Mouse (Mus musculus) ES-E14 (cell line): Measurements from ENCODE around the gene Chst7. TPM values are rescaled to one million over a fixed set of nuclear protein-coding genes. Genes with fewer than 3 reads are reported as not detected.

Experiments used
- DNase-seq: peaks from one replicate; pipeline ENCODE4 v3.0.0-alpha.2; 2013; ENCODE audit warnings: low read depth, low spot score
- H3K27ac ChIP-seq: 2 replicates; pipeline ENCODE4 v1.5.1; 2012; ENCODE audit warnings: low read depth, mild to moderate bottlenecking, low read length, moderate library complexity, mixed read lengths; ENCODE audit not compliant: poor library complexity, insufficient read depth, severe bottlenecking
- H3K36me3 ChIP-seq: 2 replicates; pipeline ENCODE4 v1.6.1; 2012; ENCODE audit warnings: mild to moderate bottlenecking, low read length, moderate library complexity, mixed read lengths; ENCODE audit not compliant: control insufficient read depth, poor library complexity, insufficient read depth, severe bottlenecking
- H3K4me1 ChIP-seq, 2 experiments: fragments of 150-350 bp in 1 of 2; sonication (generic) in 1 of 2; 2 replicates each; pipeline ENCODE4 v1.6.1; 2012; ENCODE audit warnings: low read length in 2 of 2, mild to moderate bottlenecking in 1 of 2, mixed read lengths in 1 of 2; ENCODE audit not compliant: control insufficient read depth in 2 of 2, insufficient read depth in 2 of 2, poor library complexity in 1 of 2
- H3K4me3 ChIP-seq, 2 experiments: fragments of 150-350 bp in 1 of 2; sonication (generic) in 1 of 2; 2 replicates each; pipeline ENCODE4 v1.5.1; 2012; ENCODE audit warnings: low read length in 2 of 2, low read depth in 1 of 2, mild to moderate bottlenecking in 1 of 2, mixed read lengths in 1 of 2; ENCODE audit not compliant: insufficient read depth in 1 of 2, poor library complexity in 1 of 2, severe bottlenecking in 1 of 2
- H3K9ac ChIP-seq: 2 replicates; pipeline ENCODE4 v1.6.1; 2012; ENCODE audit warnings: low read depth, mild to moderate bottlenecking, low read length, mixed read lengths; ENCODE audit not compliant: poor library complexity, insufficient read depth, severe bottlenecking
- H3K9me3 ChIP-seq: fragments of 150-350 bp; sonication (generic); 2 replicates; pipeline ENCODE4 v1.6.1; 2012; ENCODE audit warnings: low read depth, mild to moderate bottlenecking, low read length; ENCODE audit not compliant: control insufficient read depth, insufficient read depth
- CHD2 ChIP-seq: IDR thresholded peaks from 2 replicates; pipeline ENCODE4 v1.6.1; 2014; ENCODE audit warnings: mild to moderate bottlenecking, low read depth, low read length, inconsistent platforms
- HCFC1 ChIP-seq: IDR thresholded peaks from 2 replicates; pipeline ENCODE4 v1.6.1; 2012; ENCODE audit warnings: low read length, inconsistent platforms, borderline replicate concordance; ENCODE audit not compliant: insufficient read depth
- MAFK ChIP-seq: IDR thresholded peaks from 2 replicates; pipeline ENCODE4 v1.6.1; 2014; ENCODE audit warnings: mild to moderate bottlenecking, low read depth, low read length, inconsistent platforms; ENCODE audit not compliant: insufficient read depth
- ZC3H11A ChIP-seq: IDR thresholded peaks from 2 replicates; pipeline ENCODE4 v1.6.1; 2012; ENCODE audit warnings: low read depth, mild to moderate bottlenecking, inconsistent platforms, low read length, borderline replicate concordance
- ZNF384 ChIP-seq: IDR thresholded peaks from 2 replicates; pipeline ENCODE4 v1.6.1; 2012; ENCODE audit warnings: low read depth, low read length, inconsistent platforms
- in situ Hi-C, 2 experiments: fragments of 600-800 bp; cut with MboI; formaldehyde crosslinking; loops; one replicate each; pipeline ENCODE4 v1.15.1; 2025; ENCODE audit warnings: low sequenced_read_pairs in 2 of 2, inconsistent platforms in 1 of 2; ENCODE audit not compliant: unreplicated experiment in 2 of 2
- total RNA-seq: library from RNA; depleted of rRNA; stranded (reverse); fragments of 300-350 nt; gene quantifications from 2 replicates; pipeline ENCODE4 v1.2.3, GENCODE M21; 2012; rRNA removed

Chst7 gene
- 3.8 and 4.2 TPM in 2 replicates for total RNA-seq

GRCm38 (mm10) chrX:20059381-20059971 is at the start of gene Chst7:
Chst7 (plus strand) TSS chrX:20059560.
- Histone ChIP-seq H3K4me3 (peak within 1 kb of the TSS; percentile 69 to 77), H3K27ac (no peak within 1 kb of the TSS), H3K36me3 (no peaks in the 10 kb centered on the region), H3K9ac (0 out of 2 replicates have a peak within 1 kb of the TSS, but pooled peaks have one; percentile 15), H3K9me3 (no peaks in the 10 kb centered on the region), H3K4me1 (no peaks in the 10 kb centered on the region)
- in situ Hi-C loops, result no loop called here
- no peak for TF ChIP-seq CHD2
- TF ChIP-seq HCFC1, result no peak
- TF ChIP-seq MAFK, result no peak
- no peak for TF ChIP-seq ZNF384
- no peak for TF ChIP-seq ZC3H11A
- DNase-seq, result peak; percentile 53

DNA sequence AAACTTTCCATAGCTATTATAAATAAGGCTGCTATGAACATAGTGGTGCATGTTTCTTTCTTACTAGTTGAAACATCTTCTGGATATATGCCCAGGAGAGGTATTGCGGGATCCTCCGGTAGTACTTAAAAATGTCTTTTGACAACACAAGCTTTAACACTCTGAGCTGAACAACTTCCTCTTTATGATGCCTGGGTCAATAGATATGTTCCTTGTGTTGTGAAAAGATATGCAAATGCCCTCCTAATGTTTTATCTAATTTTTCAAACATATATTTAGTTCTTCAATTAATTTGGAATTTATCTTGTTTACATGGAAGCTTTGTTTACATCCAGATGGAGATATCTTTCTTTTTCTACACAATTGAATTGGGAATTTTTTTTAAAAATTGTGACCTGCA is 47.1 kb upstream of the Chst7 start:
- Histone ChIP-seq H3K9me3 (no peaks in the 10 kb centered on the region), H3K4me1 (no peaks in the 10 kb centered on the region), H3K36me3 (no peaks in the 10 kb centered on the region), H3K4me3 (no peak overlapping the region), H3K27ac (no peak overlapping the region), H3K9ac (no peak overlapping the region)
- no peak for DNase-seq
- in situ Hi-C loops, result no loop called here
- TF ChIP-seq CHD2 (no peak), HCFC1 (no peak), ZNF384 (no peak), ZC3H11A (no peak), MAFK (no peak)

GRCm38 (mm10) chrX:20020942-20021341 is 38.4 kb upstream of the Chst7 start:
- H3K27ac ChIP-seq, result no peak overlapping the region
- no peak overlapping the region for H3K9ac ChIP-seq
- no peak for DNase-seq
- H3K4me1 ChIP-seq, result no peaks in the 10 kb centered on the region
- no peaks in the 10 kb centered on the region for H3K9me3 ChIP-seq
- in situ Hi-C loops, result no loop called here
- TF ChIP-seq ZC3H11A, result peak; percentile 18; the same call in 1 of the 2 replicates
- no peak for TF ChIP-seq MAFK
- no peaks in the 10 kb centered on the region for H3K36me3 ChIP-seq
- H3K4me3 ChIP-seq, result no peak overlapping the region

- Histone ChIP-seq H3K27ac (no peak overlapping the region), H3K36me3 (no peaks in the 10 kb centered on the region)
Observed at GRCm38 (mm10) chrX:20060096-20060768, 872 bp downstream of the Chst7 start.

More at GRCm38 (mm10) chrX:20060096-20060768, 872 bp downstream of the Chst7 start:
- DNase-seq, result no peak
- Histone ChIP-seq H3K4me3 (peak overlapping the region; percentile 69 to 77), H3K9me3 (no peaks in the 10 kb centered on the region), H3K4me1 (no peaks in the 10 kb centered on the region), H3K9ac (0 out of 2 replicates have a peak overlapping the region, but pooled peaks have one; percentile 15)
- TF ChIP-seq ZC3H11A (no peak), ZNF384 (no peak), MAFK (no peak), CHD2 (no peak), HCFC1 (no peak)
- in situ Hi-C loops, result no loop called here
